Mouse (Mus musculus) spleen, adult 2 months (tissue): Measurements from ENCODE around the gene Zc3h12c.

Source experiments
- CTCF ChIP-seq: fragments of 200-500 bp; IDR thresholded peaks from 2 replicates; pipeline ENCODE4 v1.5.1; 2011; ENCODE audit warnings: mild to moderate bottlenecking, inconsistent platforms; ENCODE audit not compliant: insufficient read depth, insufficient read length, insufficient replicate concordance; ENCODE audit errors: extremely low read depth
- POLR2A ChIP-seq: fragments of 200-500 bp; IDR thresholded peaks from 2 replicates; pipeline ENCODE4 v1.6.1; 2011; ENCODE audit warnings: low read depth, low read length, inconsistent platforms

DNA sequence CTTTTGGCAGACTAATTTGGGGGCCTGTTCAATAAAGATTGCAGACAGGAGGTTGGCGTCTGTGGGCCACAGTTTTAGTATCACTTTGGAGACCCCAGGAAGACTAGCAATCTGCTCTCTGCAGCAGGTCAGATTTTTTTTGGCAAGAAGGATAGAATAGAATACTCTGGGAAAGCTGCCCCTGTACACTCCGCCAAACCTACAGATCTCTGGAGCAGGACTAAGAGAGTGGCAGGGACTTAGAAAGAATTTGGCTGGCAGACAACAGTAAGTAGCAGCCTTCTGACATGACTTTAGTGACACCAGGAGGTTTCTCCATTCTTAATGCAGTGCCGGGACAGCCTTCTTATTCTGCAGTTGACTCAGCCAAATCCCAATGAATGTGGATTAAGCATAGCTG is 1.8 kb upstream of the Zc3h12c start:
- TF ChIP-seq POLR2A (no peak), CTCF (no peak)
